18 mouse cellular contexts compared by ENCODE assay signal in the genomic region with DNA sequence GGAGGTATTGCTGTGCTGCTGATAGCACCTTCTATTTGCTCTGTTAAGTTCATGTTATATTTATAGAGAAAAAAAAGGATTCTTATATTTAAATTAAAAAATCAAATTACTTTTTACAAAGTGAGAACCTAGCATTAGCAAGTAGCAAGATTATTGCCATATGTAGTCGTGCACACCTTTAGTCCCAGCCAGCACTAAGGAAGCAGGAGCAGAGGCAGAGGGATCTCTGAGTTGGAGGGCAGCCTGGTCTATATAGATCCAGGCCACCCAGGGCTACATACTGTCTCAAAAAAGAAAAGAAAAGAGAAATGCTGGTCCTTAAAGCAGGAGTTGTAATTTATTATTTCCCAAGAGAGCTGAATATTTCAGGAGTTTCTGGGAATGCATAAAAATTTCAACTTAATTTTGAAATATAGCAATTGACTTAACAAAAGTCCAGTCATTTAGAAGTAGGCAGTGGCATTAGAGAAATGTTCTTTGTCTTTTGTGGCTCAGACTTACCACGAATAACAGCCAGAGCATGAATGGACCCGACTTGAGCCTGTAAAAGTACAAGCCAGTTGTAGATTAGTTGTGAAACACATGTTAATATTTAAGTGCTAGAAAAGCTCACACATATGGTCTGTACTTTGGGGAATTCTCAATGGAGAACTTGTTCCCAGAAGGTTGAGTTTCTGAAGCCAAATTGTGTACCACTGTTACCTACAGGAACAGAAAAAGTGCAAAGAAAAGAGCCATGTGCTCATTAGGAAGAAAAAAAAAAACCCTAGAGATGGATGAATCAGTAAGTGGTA.
DNase-seq lines count a peak whose midpoint lies in the region; ATAC-seq and TF ChIP-seq lines count a peak whose summit lies in the region.
"Had no signal": no experiment of that assay in that cellular context is flagged by ENCODE, and none has a peak within 500 bp of the region (broad histone marks: within the 10 kb centered on the region; RNA-seq: fewer than 3 reads in every experiment).

No protein-coding gene starts in this region.

- TF ChIP-seq EP300 in heart, adult 2 months (IDR thresholded peaks at IDR 0.05; ENCODE audit: insufficient read depth, low read depth, low read length): no peak

- peaks cover 40% of the 10 kb centered on the region for H3K4me1 ChIP-seq in midbrain, embryonic 11.5 days (ENCODE audit: control insufficient read depth, insufficient read depth, low read length)
- H3K4me1 ChIP-seq in midbrain, embryonic 16.5 days (ENCODE audit: control insufficient read depth, insufficient read depth, low read length): peaks cover 25% of the 10 kb centered on the region
- H3K4me1 ChIP-seq in hindbrain, embryonic 13.5 days (replicated peaks): peaks cover 54% of the 10 kb centered on the region
- peaks cover 56% of the 10 kb centered on the region for H3K4me1 ChIP-seq in limb, embryonic 12.5 days (replicated peaks)
- H3K4me1 ChIP-seq in cerebellum, adult 2 months (ENCODE audit: control insufficient read depth, insufficient read depth, low read length): no peaks in the 10 kb centered on the region
- H3K4me1 ChIP-seq in heart, adult 2 months (ENCODE audit: control insufficient read depth, insufficient read depth, low read length): peaks cover 9% of the 10 kb centered on the region
- H3K4me1 ChIP-seq: liver, embryonic 12.5 days had no signal

- DNase-seq in midbrain, embryonic 11.5 days (ENCODE audit: low spot score, missing footprints): peak; percentile 70
- DNase-seq in ovary, postnatal 14 days (ENCODE audit: low spot score): no peak
- no peak for DNase-seq in cerebellum, adult 2 months
- DNase-seq in heart, adult 2 months: no peak
- DNase-seq: adrenal gland, postnatal 10 days; gastrocnemius, postnatal 25 days had no signal

- no peaks in the 10 kb centered on the region for H3K36me3 ChIP-seq in midbrain, embryonic 11.5 days (ENCODE audit: control insufficient read depth, insufficient read depth, low read length)
- H3K36me3 ChIP-seq in midbrain, embryonic 16.5 days (ENCODE audit: control insufficient read depth, insufficient read depth, low read length): no peaks in the 10 kb centered on the region
- no peaks in the 10 kb centered on the region for H3K36me3 ChIP-seq in hindbrain, embryonic 13.5 days
- no peaks in the 10 kb centered on the region for H3K36me3 ChIP-seq in limb, embryonic 12.5 days
- H3K36me3 ChIP-seq in heart, adult 2 months (ENCODE audit: control insufficient read depth, insufficient read depth, low read length): peaks cover 6% of the 10 kb centered on the region; the same call in 1 of the 2 replicates
- H3K36me3 ChIP-seq: embryonic facial prominence, embryonic 13.5 days; heart, embryonic 15.5 days; midbrain, embryonic 12.5 days had no signal

- no peak overlapping the region for H3K4me2 ChIP-seq in midbrain, embryonic 11.5 days
- no peak overlapping the region for H3K4me2 ChIP-seq in midbrain, embryonic 16.5 days (ENCODE audit: low read length)
- H3K4me2 ChIP-seq in hindbrain, embryonic 13.5 days: no peak overlapping the region
- no peak overlapping the region for H3K4me2 ChIP-seq in limb, embryonic 12.5 days
- H3K4me2 ChIP-seq: embryonic facial prominence, embryonic 13.5 days; heart, embryonic 15.5 days; kidney, embryonic 15.5 days; liver, embryonic 12.5 days; lung, embryonic 14.5 days; midbrain, embryonic 12.5 days had no signal

- H3K79me2 ChIP-seq in heart, adult 2 months (replicated peaks; ENCODE audit: control insufficient read depth, insufficient read depth, low read length): no peaks in the 10 kb centered on the region

- intact Hi-C loops in heart, adult 2 months (cut with DNase I): no loop called here

- no peak for TF ChIP-seq CTCF in cerebellum, adult 2 months (IDR thresholded peaks at IDR 0.05; ENCODE audit: borderline replicate concordance, insufficient read depth, low read depth, low read length)
- no peak for TF ChIP-seq CTCF in heart, adult 2 months (IDR thresholded peaks at IDR 0.05)

- no peaks in the 10 kb centered on the region for H3K27me3 ChIP-seq in midbrain, embryonic 11.5 days (ENCODE audit: control insufficient read depth, insufficient read depth, low read length)
- H3K27me3 ChIP-seq in midbrain, embryonic 16.5 days (ENCODE audit: control insufficient read depth, insufficient read depth, low read depth, low read length): no peaks in the 10 kb centered on the region
- H3K27me3 ChIP-seq in hindbrain, embryonic 13.5 days: no peaks in the 10 kb centered on the region
- H3K27me3 ChIP-seq in limb, embryonic 12.5 days: no peaks in the 10 kb centered on the region
- H3K27me3 ChIP-seq in cerebellum, adult 2 months (ENCODE audit: control insufficient read depth, insufficient read depth, low read length): no peaks in the 10 kb centered on the region
- no peaks in the 10 kb centered on the region for H3K27me3 ChIP-seq in heart, adult 2 months (ENCODE audit: control insufficient read depth, insufficient read depth, low read length)
- H3K27me3 ChIP-seq: embryonic facial prominence, embryonic 13.5 days; heart, embryonic 15.5 days; kidney, embryonic 15.5 days; midbrain, embryonic 12.5 days; Patski had no signal

- no peak overlapping the region for H3K27ac ChIP-seq in midbrain, embryonic 11.5 days (ENCODE audit: low read depth, low read length)
- H3K27ac ChIP-seq in midbrain, embryonic 16.5 days (ENCODE audit: low read length): no peak overlapping the region
- H3K27ac ChIP-seq in hindbrain, embryonic 13.5 days: peak overlapping the region; percentile 69
- peak overlapping the region; percentile 60 for H3K27ac ChIP-seq in limb, embryonic 12.5 days
- no peak overlapping the region for H3K27ac ChIP-seq in cerebellum, adult 2 months (ENCODE audit: insufficient read depth, low read length)
- H3K27ac ChIP-seq in heart, adult 2 months: no peak overlapping the region
- H3K27ac ChIP-seq: embryonic facial prominence, embryonic 13.5 days; heart, embryonic 15.5 days; kidney, embryonic 15.5 days; liver, embryonic 12.5 days; stomach, postnatal 0 days had no signal

- 60% methylated on average over 3 of the region's 3 CpGs for WGBS in midbrain, embryonic 11.5 days
- 46% methylated on average over 3 of the region's 3 CpGs for WGBS in midbrain, embryonic 16.5 days
- WGBS in hindbrain, embryonic 13.5 days: 52% methylated on average over 3 of the region's 3 CpGs
- 31% methylated on average over 3 of the region's 3 CpGs for WGBS in limb, embryonic 12.5 days
- 68% methylated on average over 3 of the region's 3 CpGs for WGBS in cerebellum, adult 2 months
- 82% methylated on average over 3 of the region's 3 CpGs for WGBS in heart, adult 2 months

- H3K9ac ChIP-seq in midbrain, embryonic 11.5 days (ENCODE audit: low read length): no peak overlapping the region
- no peak overlapping the region for H3K9ac ChIP-seq in midbrain, embryonic 16.5 days (ENCODE audit: low read depth, low read length)
- no peak overlapping the region for H3K9ac ChIP-seq in hindbrain, embryonic 13.5 days
- no peak overlapping the region for H3K9ac ChIP-seq in limb, embryonic 12.5 days (replicated peaks)
- H3K9ac ChIP-seq in heart, adult 2 months (ENCODE audit: low read depth, low read length): no peak overlapping the region
- H3K9ac ChIP-seq: embryonic facial prominence, embryonic 13.5 days; heart, embryonic 15.5 days; kidney, embryonic 15.5 days; liver, embryonic 12.5 days; lung, embryonic 14.5 days; midbrain, embryonic 12.5 days had no signal

- no peaks in the 10 kb centered on the region for H3K9me3 ChIP-seq in midbrain, embryonic 11.5 days (ENCODE audit: control insufficient read depth, low read length)
- H3K9me3 ChIP-seq in midbrain, embryonic 16.5 days (replicated peaks; ENCODE audit: control insufficient read depth, low read length, poor library complexity, severe bottlenecking): no peaks in the 10 kb centered on the region
- H3K9me3 ChIP-seq in hindbrain, embryonic 13.5 days: no peaks in the 10 kb centered on the region
- H3K9me3 ChIP-seq in limb, embryonic 12.5 days: no peaks in the 10 kb centered on the region
- H3K9me3 ChIP-seq: embryonic facial prominence, embryonic 13.5 days; heart, embryonic 15.5 days; kidney, embryonic 15.5 days; liver, embryonic 12.5 days; midbrain, embryonic 12.5 days had no signal

- no peak overlapping the region for H3K4me3 ChIP-seq in midbrain, embryonic 11.5 days (ENCODE audit: low read depth, low read length)
- H3K4me3 ChIP-seq in midbrain, embryonic 16.5 days (ENCODE audit: low read depth, low read length): no peak overlapping the region
- H3K4me3 ChIP-seq in hindbrain, embryonic 13.5 days: no peak overlapping the region
- no peak overlapping the region for H3K4me3 ChIP-seq in limb, embryonic 12.5 days (replicated peaks)
- H3K4me3 ChIP-seq in cerebellum, adult 2 months (replicated peaks; ENCODE audit: insufficient read depth, low read depth, low read length): no peak overlapping the region
- no peak overlapping the region for H3K4me3 ChIP-seq in heart, adult 2 months
- H3K4me3 ChIP-seq: embryonic facial prominence, embryonic 13.5 days; heart, embryonic 15.5 days; kidney, embryonic 15.5 days; liver, embryonic 12.5 days; midbrain, embryonic 12.5 days had no signal

- no peak for TF ChIP-seq POLR2A in cerebellum, adult 2 months (IDR thresholded peaks at IDR 0.05; ENCODE audit: borderline replicate concordance, insufficient read depth, low read length)
- TF ChIP-seq POLR2A in heart, adult 2 months (IDR thresholded peaks at IDR 0.05; ENCODE audit: insufficient read depth, low read depth, low read length): no peak

- no peak for ATAC-seq in midbrain, embryonic 11.5 days (ENCODE audit: low FRiP score)
- no peak for ATAC-seq in midbrain, embryonic 16.5 days
- no peak for ATAC-seq in hindbrain, embryonic 13.5 days (ENCODE audit: low FRiP score)
- peak; percentile 74 for ATAC-seq in limb, embryonic 12.5 days (ENCODE audit: insufficient number of reproducible peaks, insufficient read depth, low FRiP score, low TSS enrichment, low read depth)
- ATAC-seq: intestine, postnatal 0 days; liver, embryonic 12.5 days; Patski had no signal

Comparison
In these comparisons a context has a peak if more than half of its experiments do, and no peak if none do; other contexts are left out.
1. H3K27ac ChIP-seq: peak in hindbrain, embryonic 13.5 days (single experiment) and limb, embryonic 12.5 days (single experiment); none in midbrain, embryonic 11.5 days (single experiment), midbrain, embryonic 16.5 days (single experiment), cerebellum, adult 2 months (single experiment) and heart, adult 2 months (single experiment).